Mouse (Mus musculus) small intestine, adult 2 months (tissue): ENCODE measurements around the gene Cyb561.

Experiments
- CTCF ChIP-seq: fragments of 200-500 bp; IDR thresholded peaks from 2 replicates; pipeline ENCODE4 v1.5.1; 2012; ENCODE audit warnings: low read depth, mild to moderate bottlenecking, control low read depth, inconsistent platforms, low read length, moderate library complexity, mixed read lengths; ENCODE audit not compliant: insufficient replicate concordance, insufficient read length; ENCODE audit errors: extremely low read depth
- POLR2A ChIP-seq: fragments of 200-500 bp; IDR thresholded peaks from 2 replicates; pipeline ENCODE4 v1.6.1; 2012; ENCODE audit warnings: low read depth, mild to moderate bottlenecking, control low read depth, inconsistent platforms, low read length, moderate library complexity

DNA sequence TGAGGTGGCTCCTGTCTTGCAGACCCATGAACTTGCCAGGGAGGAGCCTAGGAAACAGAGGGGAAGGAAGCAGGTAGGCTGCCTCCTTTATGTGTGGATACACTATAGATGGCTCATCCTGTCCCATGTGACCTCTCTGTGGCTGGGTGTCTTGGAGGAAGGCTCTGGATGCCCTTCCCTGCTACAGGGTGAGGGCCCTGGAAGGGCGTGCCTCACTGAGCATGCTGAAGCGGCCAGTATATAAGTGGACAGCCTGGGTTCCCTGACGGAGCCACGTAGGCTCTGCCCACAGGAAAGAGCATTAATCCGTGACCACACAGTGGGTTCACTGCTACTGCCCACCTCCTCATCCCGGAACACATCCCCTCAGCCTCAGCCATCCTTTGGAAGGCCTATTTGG lies 36.3 kb upstream of the Cyb561 start:
- TF ChIP-seq POLR2A (no peak), CTCF (no peak)
